Mouse (Mus musculus): ENCODE results near the gene Slc16a9. TPM values are rescaled to one million over a fixed set of nuclear protein-coding genes. Genes with fewer than 3 reads are reported as not detected.

Gene Slc16a9
- total RNA-seq, 2 experiments from 2014 or later, result 2.5 to 5.3 TPM

DNA sequence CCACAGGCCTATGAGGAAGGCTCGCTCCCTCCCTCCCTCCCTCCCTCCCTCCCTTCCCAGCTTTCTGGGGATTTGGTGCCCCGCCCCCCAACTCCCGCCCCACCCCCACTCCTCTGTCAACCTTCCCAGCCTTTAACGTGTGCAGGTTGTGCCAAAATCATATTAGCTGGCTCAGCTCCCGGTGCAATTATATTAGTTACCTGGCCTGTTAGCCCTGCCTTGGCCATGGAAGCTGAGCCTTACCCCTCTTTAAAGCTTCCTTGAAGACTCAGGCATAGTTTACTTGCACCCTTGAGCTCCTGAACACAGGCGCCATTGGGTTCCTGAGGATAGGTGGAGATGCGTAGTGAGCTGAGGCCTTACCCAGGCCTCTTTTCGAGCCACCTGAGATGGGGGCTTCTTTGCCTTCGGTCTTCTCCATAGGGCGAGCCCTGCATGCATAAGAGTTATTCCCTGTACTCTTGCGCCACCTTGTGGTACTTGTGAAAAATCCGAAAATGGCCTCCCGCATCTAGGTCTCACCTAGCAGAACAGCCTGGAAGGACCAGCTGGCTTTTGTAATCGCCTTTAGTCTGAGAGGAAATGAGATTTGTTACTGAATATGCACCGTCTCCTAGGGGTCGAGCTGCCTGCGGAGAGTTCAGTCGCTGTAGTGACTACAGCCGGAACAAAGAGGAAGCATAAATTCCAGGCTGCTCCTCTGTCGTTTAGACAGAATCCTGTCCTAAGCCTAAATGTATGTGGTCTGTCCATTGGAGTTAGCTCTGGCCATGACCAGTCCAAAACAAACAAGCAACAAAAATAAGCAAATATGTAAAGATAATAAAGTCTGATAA, 51.8 kb downstream of the Slc16a9 start:
- intact Hi-C loops (cut with DNase I), result loop anchor here (1.0 to 5.0 kb wide), 6 partner anchors 101 to 639 kb away; no protein-coding TSS in a partner anchor

DNA sequence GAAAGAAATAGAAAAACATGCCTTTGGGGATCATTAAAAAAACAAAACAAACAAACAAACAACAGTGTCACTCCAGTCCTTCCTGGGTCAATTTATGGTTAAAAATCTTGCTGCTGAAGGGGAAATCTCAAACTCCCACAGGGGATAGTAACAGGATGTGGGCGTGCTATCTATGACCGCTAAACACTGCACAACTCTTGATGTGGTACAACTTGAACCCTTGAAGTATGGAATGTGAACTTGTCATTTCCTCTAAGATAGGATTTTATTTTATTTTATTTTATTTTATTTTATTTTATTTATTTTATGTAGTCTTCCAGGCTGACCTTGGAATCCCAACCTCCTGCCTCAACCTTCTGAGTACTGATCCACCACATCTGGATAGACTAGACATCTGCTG, 54.2 kb downstream of the Slc16a9 start:
- no peak for DNase-seq
- intact Hi-C loops (cut with DNase I), result loop anchor here (5.0 kb wide), 1 partner anchor 642 kb away; no protein-coding TSS in a partner anchor

More for the DNA sequence above, 51.8 kb downstream of the Slc16a9 start:
- DNase-seq, result peak; percentile 72 to 81

DNA sequence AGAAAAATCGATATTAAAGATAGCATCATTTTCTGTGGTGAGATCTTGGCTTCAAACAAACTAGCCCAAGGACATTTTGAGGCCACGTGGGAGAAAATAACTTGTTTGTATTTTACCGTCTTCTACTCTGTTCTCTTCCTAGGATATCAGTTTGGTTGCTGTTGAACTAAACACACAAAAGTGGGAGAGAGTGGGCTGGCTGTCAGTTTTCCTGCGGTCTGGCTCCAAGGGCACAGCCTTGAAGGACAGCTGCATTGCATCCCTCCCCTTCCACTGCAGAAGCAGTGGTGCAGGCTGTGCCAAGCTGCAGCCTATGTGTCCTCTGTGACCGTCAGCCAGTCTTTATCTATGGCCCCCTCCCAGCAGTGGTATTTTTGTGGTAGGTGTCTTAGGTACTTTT, 54.8 kb downstream of the Slc16a9 start:
- intact Hi-C loops (cut with DNase I), result loop anchor here (5.0 kb wide), 1 partner anchor 642 kb away; no protein-coding TSS in a partner anchor
- no peak for DNase-seq

DNA sequence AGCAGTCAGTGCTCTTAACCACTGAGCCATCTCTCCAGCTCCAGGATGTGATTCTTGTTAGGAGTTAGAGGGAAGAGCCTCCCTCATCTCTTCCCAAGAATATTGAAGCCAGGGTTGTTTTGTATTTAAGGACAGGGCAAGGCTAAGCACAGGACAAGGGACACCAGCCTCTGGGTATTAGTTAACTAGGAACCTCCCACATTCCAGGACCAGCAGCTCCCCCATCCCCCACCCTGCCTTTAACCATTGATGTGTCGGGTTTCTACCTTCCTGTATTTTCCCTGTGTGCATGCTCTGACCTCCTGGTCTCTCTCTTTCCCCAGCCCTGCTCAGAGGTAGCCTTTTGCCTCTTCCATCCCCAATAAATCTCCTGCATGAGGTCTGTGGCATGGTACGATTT, 56.3 kb downstream of the Slc16a9 start:
- intact Hi-C loops (cut with DNase I), result no loop called here
- DNase-seq, result no peak

DNA sequence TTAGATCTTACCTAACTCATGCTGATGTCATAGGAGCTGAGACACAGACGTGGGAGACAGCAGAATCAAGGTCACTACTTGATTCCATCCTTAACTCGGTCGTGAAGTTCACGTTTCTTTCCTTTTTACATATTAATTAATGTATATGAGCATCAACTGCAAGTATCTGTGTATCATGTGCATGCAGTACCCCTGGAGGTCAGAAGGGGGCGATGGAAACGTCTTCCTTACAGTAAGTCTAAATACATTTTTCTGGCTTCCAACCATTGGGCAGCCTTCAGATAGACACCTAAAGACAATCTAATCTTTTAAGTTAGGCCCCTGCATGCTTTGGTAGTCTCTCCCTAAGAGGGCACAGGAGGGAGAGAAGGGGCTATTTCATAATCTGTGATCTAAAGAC, 58.3 kb downstream of the Slc16a9 start:
- intact Hi-C loops (cut with DNase I), result no loop called here
- no peak for DNase-seq

DNA sequence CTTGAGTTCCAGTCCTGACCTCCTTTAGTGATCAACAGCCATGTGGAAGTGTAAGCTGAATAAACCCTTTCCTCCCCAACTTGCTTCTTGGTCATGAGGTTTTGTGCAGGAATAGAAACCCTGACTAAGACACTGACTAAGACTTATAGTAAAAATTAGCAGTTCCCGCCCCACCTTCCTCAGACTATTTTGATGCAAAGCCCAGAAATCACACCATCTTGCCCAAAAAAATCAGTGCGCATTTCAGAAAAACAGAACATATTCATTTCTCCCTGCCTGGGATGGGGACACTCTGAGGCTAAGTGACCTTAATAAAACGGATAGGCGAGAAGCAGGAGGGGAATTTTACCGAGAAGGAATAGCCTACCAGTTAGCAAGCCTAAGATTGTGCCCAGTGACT, 60.8 kb downstream of the Slc16a9 start:
- intact Hi-C loops (cut with DNase I), result no loop called here
- DNase-seq, result no peak

DNA sequence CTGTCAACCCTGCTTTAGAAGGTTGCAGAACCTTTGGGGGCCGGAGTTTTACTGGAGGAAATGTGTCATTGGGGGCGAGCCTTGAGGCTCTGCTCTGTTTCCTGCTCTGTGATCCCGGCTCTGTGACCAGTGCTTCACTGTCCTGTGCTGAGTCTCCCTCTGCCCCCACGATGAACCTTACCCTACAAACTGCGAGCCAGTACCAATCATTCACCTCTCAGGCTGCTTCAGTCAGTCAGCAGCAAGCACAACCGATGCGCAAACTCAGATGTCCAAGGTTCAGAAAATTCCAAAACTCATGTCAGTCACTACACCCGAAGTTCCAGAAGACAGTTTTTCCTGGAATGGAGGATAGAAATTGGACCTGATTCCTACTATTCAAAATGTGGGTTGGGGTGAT, 64.5 kb downstream of the Slc16a9 start:
- no peak for DNase-seq
- intact Hi-C loops (cut with DNase I), result no loop called here

DNA sequence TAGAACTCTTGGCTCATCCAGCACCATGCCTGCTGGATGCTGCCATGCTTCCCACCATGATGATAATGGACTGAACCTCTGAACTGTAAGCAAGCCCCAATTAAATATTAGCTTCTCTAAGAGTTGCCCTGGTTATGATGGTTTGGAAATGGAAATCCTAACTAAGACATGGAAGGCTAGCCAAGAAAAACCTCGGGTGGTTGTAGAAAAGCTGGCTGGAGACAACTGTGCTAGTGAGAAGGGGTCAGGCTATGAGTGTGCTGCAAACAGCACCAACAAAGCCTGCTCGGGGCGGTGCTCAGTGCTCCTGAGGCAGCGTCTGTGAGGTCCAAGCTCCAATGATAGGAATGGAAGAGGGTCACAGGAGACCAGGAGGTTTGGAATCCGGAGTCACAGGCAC, 65.7 kb downstream of the Slc16a9 start:
- intact Hi-C loops (cut with DNase I), result no loop called here
- DNase-seq, result no peak

DNA sequence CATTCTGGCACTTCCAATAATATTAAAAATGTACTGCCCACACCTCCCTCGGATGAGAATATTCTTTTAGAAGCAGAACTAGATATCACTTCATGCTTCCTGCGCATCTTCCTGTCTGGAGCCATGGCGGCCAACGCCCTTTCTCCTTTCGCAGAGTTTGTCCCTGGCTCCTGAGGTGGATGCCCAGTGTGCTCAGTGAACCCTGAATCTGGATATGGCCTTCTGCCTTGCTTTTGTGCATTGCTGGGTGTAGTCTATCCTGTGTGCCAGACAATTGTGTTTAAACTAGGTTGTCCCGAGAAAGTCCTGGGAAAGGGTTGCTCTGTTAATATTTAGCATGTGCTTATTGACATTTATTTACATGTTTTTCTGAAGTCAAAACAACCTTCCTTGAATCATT, 71.0 kb downstream of the Slc16a9 start:
- no peak for DNase-seq
- intact Hi-C loops (cut with DNase I), result loop anchor here (5.0 kb wide), 2 partner anchors 496 to 901 kb away; no protein-coding TSS in a partner anchor

DNA sequence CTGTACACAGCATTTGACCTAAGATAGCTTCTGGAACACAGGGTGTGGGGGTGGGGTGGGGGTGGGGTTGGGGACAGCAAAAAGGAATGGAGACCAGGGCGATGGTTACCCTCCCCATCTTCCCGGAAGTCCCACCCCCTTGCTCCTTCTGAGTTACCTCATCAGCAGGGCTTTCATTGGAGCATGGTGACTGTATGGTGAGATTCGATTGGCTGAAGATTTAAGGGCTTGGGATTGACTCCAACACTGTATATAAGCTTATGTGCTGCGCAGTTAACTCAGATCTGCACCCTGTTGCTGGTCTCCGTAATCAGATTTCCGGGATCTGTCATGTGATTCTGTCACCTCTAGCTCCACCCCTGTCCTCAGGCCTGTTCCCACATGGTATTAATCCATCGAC, 72.0 kb downstream of the Slc16a9 start:
- intact Hi-C loops (cut with DNase I), result loop anchor here (5.0 kb wide), 2 partner anchors 495 to 900 kb away; no protein-coding TSS in a partner anchor

DNA sequence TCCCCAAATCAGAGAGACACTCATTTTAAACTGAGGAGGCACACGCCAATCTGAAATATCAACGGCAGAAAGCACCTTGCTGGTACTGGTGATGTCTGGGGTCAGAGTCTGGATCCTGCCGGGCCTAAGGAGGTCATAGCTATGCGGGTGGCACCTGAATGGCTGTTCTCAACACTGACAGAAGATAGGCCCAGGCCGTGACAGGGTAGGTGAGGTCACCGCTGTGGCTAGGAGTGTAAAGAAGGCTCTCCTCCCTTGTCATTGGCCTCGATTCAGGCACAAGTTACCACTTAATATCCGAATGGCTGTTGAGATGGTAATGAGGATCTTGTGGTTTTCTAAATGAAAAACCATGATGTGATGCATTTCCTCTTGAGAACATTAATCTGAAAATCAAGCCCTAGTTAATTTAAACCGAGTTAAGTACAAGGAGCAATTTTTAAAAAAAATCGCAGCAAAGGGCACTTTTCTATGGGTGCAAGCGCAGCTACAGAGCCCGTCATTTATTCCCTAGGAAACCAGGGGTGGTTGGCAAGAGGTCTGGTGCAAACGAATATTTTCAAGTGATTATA, 72.6 kb downstream of the Slc16a9 start:
- no peak for DNase-seq
- intact Hi-C loops (cut with DNase I), result loop anchor here (5.0 kb wide), 2 partner anchors 495 to 900 kb away; no protein-coding TSS in a partner anchor

More for the DNA sequence above, 72.0 kb downstream of the Slc16a9 start:
- DNase-seq, result no peak

DNA sequence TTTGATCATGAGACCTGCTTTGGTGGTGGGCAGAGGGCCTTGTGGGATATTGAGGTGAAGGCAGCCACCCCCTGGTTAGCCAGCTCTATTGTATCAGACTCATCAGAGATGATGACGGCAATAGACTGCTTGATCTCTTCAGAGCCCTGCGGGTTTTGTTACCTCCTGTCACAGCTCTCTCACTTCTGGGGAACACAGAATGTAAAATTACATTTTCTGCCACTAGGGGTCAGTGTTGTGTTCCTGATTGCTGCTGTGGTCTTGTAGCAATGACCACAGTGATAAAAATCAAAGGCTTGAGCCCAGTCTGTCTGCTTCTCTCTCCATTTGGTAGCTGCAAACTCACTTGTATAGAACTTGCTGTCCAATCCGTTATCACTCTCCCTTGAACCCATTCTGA, 73.7 kb downstream of the Slc16a9 start:
- peak; percentile 23 to 46 for DNase-seq
- intact Hi-C loops (cut with DNase I), result loop anchor here (1.0 to 5.0 kb wide), 4 partner anchors 245 to 899 kb away; no protein-coding TSS in a partner anchor

DNA sequence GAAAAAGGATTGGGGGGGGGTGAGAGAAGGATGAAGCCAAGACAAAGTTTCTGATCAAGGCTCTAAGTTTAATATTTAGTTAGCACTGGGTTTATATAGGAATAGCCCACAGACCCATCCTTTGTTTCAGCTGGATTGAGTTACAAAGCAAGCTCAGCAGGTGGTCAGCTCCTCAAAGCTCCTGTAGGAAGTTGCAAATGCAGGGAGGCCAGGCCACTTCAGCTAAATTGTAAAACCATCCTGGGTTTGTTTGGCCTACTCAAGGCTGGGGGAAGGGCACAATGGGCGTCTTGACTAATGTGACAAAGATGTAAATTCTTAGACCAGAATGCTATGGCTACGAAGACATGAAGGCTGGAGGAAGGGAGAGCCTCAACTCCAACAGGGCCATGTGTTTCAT, 80.6 kb downstream of the Slc16a9 start:
- intact Hi-C loops (cut with DNase I), result no loop called here
- no peak for DNase-seq

DNA sequence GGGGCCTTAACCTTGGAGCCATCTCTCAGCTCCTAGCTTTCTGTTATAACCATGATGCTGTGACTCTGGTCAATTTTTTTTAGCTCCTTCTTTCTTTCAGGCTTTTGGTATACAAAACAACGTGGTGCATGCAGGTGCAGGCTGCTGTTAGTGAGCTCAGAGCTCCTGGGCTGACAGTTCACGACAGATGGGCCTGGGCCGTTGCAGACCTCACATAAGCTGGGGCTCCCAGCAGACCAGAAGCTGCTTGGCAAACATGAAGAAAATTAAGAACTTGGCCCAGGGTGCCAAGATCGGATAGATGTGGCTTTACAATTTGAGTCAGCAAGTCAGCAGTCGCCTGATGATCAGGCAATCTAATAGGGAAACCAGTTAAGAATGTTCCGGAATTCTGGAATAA, 82.4 kb downstream of the Slc16a9 start:
- no peak for DNase-seq
- intact Hi-C loops (cut with DNase I), result no loop called here

DNA sequence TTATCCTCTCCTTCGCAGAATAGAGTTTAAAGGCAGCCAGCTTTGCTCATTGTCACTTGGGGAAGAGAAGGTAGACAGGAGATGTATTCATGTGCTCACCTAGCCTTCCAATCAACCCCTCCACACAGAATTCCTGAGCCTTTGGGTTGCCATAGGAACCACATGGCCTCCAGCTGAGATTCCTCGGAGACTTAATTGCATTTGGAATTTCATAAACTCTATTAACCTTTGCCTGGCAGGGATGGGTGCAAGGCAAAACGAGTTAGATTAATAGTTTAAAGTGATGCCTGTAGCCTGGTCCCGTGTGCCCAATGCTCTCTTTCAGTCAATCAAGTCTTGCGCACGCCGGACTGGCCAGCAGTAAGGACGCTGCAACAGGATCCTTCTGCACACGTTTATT, 83.2 kb downstream of the Slc16a9 start:
- DNase-seq, result no peak
- intact Hi-C loops (cut with DNase I), result no loop called here

Other genes starting within 250 kb of the Slc16a9 start
- 10 to 100 TPM; 27.7 to 29.3 TPM for gene Ccdc6, start 148.0 kb upstream of the Slc16a9 start, total RNA-seq (2021)
- gene Mrln, start 40.4 kb upstream of the Slc16a9 start, total RNA-seq (2021), result 1 to 10 TPM; 3.1 to 4.0 TPM
- 1 to 10 TPM; 4.9 to 6.3 TPM for gene Fam13c, start 195.4 kb downstream of the Slc16a9 start, total RNA-seq (2021)